Comparison of ENCODE assay signal across 8 mouse cellular contexts in the genomic region with DNA sequence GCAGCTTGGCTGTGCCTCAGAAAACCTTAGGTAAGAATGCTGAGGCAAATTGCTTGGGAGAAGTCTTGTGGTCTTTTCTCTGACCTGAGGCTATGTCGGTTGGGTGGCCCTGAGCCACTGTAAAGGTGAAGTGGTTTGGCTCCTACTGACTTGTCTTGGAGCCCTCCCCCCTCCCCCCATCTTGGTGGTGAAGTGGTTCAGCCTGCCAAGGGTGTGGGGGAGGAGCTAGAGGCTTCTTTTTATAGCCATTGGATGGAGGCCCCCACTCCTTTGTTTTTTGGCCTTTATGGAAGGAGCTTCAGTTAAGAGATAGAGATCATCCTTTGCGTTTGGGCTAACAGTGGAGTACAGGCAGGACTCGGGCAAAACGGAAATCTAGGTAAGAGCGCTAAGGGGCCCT. TPM values are rescaled to one million over a fixed set of nuclear protein-coding genes. Genes with fewer than 3 reads are reported as not detected.
DNase-seq lines count a peak whose midpoint lies in the region; ATAC-seq and TF ChIP-seq lines count a peak whose summit lies in the region.

Gene Trim13 (plus strand): TSS at position 280 of the 400 bp plus-strand sequence.

- H3K36me3 ChIP-seq in testis, adult 2 months (ENCODE audit: control insufficient read depth, insufficient read depth, low read length): no peaks in the 10 kb centered on the region
- H3K36me3 ChIP-seq in midbrain, embryonic 13.5 days: no peaks in the 10 kb centered on the region

- 48% methylated on average over 5 of the region's 5 CpGs for WGBS in midbrain, embryonic 13.5 days

- no peak for ATAC-seq in midbrain, embryonic 13.5 days

- DNase-seq in frontal cortex, adult 2 months (ENCODE audit: extremely low spot score in 1 of 2, low spot score in 1 of 2): no peak
- no peak for DNase-seq in frontal cortex, postnatal 10 days (ENCODE audit: low spot score in 2 of 2)
- no peak for DNase-seq in testis, postnatal 10 days (ENCODE audit: low spot score)
- DNase-seq in layer of hippocampus, postnatal 10 days (ENCODE audit: low spot score in 2 of 2): no peak
- no peak for DNase-seq in frontal cortex, postnatal 14 days (ENCODE audit: low spot score in 2 of 2)
- no peak for DNase-seq in urinary bladder, postnatal 36 days (ENCODE audit: low spot score in 2 of 2)

- H3K4me3 ChIP-seq in testis, adult 2 months (ENCODE audit: control insufficient read depth, low read depth, low read length): peak within 1 kb of the TSS; percentile 91
- peak within 1 kb of the TSS; percentile 84 for H3K4me3 ChIP-seq in midbrain, embryonic 13.5 days (replicated peaks)

- no peak within 1 kb of the TSS for H3K9ac ChIP-seq in midbrain, embryonic 13.5 days (replicated peaks)

- peaks cover 6% of the 10 kb centered on the region for H3K4me1 ChIP-seq in testis, adult 2 months (ENCODE audit: control insufficient read depth, insufficient read depth, low read length)
- H3K4me1 ChIP-seq in midbrain, embryonic 13.5 days (replicated peaks): peaks cover 25% of the 10 kb centered on the region

- H3K4me2 ChIP-seq in midbrain, embryonic 13.5 days (replicated peaks): peak within 1 kb of the TSS; percentile 68

- peak; percentile 53 for TF ChIP-seq POLR2A in testis, adult 2 months (IDR thresholded peaks at IDR 0.05; ENCODE audit: control insufficient read depth, low read depth, low read length)

- TF ChIP-seq CTCF in testis, adult 2 months (IDR thresholded peaks at IDR 0.05; ENCODE audit: control insufficient read depth, insufficient read depth, insufficient replicate concordance, low read depth, low read length): no peak

- H3K9me3 ChIP-seq in midbrain, embryonic 13.5 days: no peaks in the 10 kb centered on the region

- H3K27me3 ChIP-seq in testis, adult 2 months (ENCODE audit: control insufficient read depth, insufficient read depth, low read length): no peaks in the 10 kb centered on the region
- no peaks in the 10 kb centered on the region for H3K27me3 ChIP-seq in midbrain, embryonic 13.5 days

- peak within 1 kb of the TSS; percentile 93 for H3K27ac ChIP-seq in testis, adult 2 months (ENCODE audit: control insufficient read depth, insufficient read depth, low read depth, low read length)
- H3K27ac ChIP-seq in midbrain, embryonic 13.5 days: no peak within 1 kb of the TSS

RNA-seq across cellular contexts. Expression of gene Trim13, which starts in this region (rescaled TPM):
- polyA plus RNA-seq in frontal cortex, adult 2 months (2012; rRNA removed): 10.2 and 11.0 TPM in 2 replicates
- 11.0 and 13.9 TPM in 2 replicates for polyA plus RNA-seq in testis, adult 2 months (2012; rRNA removed)
- total RNA-seq in layer of hippocampus, postnatal 10 days (2021): 10 to 100 TPM; 14.5 to 18.6 TPM
- polyA plus RNA-seq in midbrain, embryonic 13.5 days (2015; fragmentation: Nextera tagmentation; extraction: Ambion mirVana): 48.4 and 54.0 TPM in 2 replicates
